Mouse (Mus musculus): ENCODE measurements around the gene Kdm8.

- TF ChIP-seq POLR2A (IDR thresholded peaks at IDR 0.05; ENCODE audit: insufficient read length, low read depth), result no peak
- no peak for TF ChIP-seq E2F4 (IDR thresholded peaks at IDR 0.05; ENCODE audit: insufficient read depth)
- no peak for TF ChIP-seq USF1 (IDR thresholded peaks at IDR 0.05; ENCODE audit: low read depth)
- no peak for TF ChIP-seq MYOD1 (IDR thresholded peaks at IDR 0.05; ENCODE audit: control insufficient read depth in 1 of 3, insufficient read length in 2 of 3, low read depth in 2 of 3)
- no peak for TF ChIP-seq TCF12 (IDR thresholded peaks at IDR 0.05; ENCODE audit: insufficient read depth, poor library complexity, severe bottlenecking)
- TF ChIP-seq CEBPB (IDR thresholded peaks at IDR 0.05; ENCODE audit: insufficient read depth, poor library complexity, severe bottlenecking), result no peak
- no peak for TF ChIP-seq MYOG (IDR thresholded peaks at IDR 0.05; ENCODE audit: control insufficient read depth in 1 of 3, insufficient read depth in 1 of 3, insufficient read length in 2 of 3, low read depth in 2 of 3)
These were observed 45.8 kb upstream of the Kdm8 start for GRCm38 (mm10) chr7:125398687-125399086.
